20 mouse cellular contexts compared by ENCODE assay signal in genomic region chr13:98306852-98307475, GRCm38 (mm10). TPM values are rescaled to one million over a fixed set of nuclear protein-coding genes. Genes with fewer than 3 reads are reported as not detected.
DNase-seq lines count a peak whose midpoint lies in the region; ATAC-seq lines count a peak whose summit lies in the region.
"Had no signal": no experiment of that assay in that cellular context is flagged by ENCODE, and none has a peak within 500 bp of the region (broad histone marks: within the 10 kb centered on the region; RNA-seq: fewer than 3 reads in every experiment).

No protein-coding gene starts in this region.

- H3K4me3 ChIP-seq in forebrain, embryonic 16.5 days (replicated peaks; ENCODE audit: low read length), result no peak overlapping the region
- H3K4me3 ChIP-seq in forebrain, embryonic 11.5 days (ENCODE audit: low read depth, low read length), result no peak overlapping the region
- H3K4me3 ChIP-seq in stomach, embryonic 16.5 days (replicated peaks; ENCODE audit: low read length), result no peak overlapping the region
- H3K4me3 ChIP-seq: megakaryocyte, embryonic 14.5 days had no signal

- H3K27ac ChIP-seq in forebrain, embryonic 16.5 days (ENCODE audit: low read length), result 0 out of 2 replicates have a peak overlapping the region, but pooled peaks have one; percentile 6
- no peak overlapping the region for H3K27ac ChIP-seq in forebrain, embryonic 11.5 days (ENCODE audit: low read depth, low read length)
- peak overlapping the region; percentile 52 for H3K27ac ChIP-seq in stomach, embryonic 16.5 days (ENCODE audit: low read length)

- ATAC-seq in forebrain, embryonic 16.5 days, result no peak
- ATAC-seq in forebrain, embryonic 11.5 days (replicated peaks; ENCODE audit: low FRiP score), result no peak
- no peak for ATAC-seq in stomach, embryonic 16.5 days (ENCODE audit: insufficient read depth, low FRiP score)
- ATAC-seq: Patski had no signal

- no peak overlapping the region for H3K9ac ChIP-seq in forebrain, embryonic 16.5 days (replicated peaks; ENCODE audit: low read depth, low read length)
- H3K9ac ChIP-seq in forebrain, embryonic 11.5 days (ENCODE audit: low read length), result no peak overlapping the region
- H3K9ac ChIP-seq in stomach, embryonic 16.5 days (ENCODE audit: low read length), result peak overlapping the region; percentile 26; the same call in 1 of the 2 replicates

- H3K36me3 ChIP-seq in forebrain, embryonic 16.5 days (ENCODE audit: control insufficient read depth, insufficient read depth), result peaks cover 24% of the 10 kb centered on the region
- H3K36me3 ChIP-seq in forebrain, embryonic 11.5 days (ENCODE audit: control insufficient read depth, insufficient read depth, low read length), result peaks cover 6% of the 10 kb centered on the region
- peaks cover 22% of the 10 kb centered on the region for H3K36me3 ChIP-seq in stomach, embryonic 16.5 days (ENCODE audit: control insufficient read depth, insufficient read depth, low read length)

- no peaks in the 10 kb centered on the region for H3K9me3 ChIP-seq in forebrain, embryonic 16.5 days (ENCODE audit: control insufficient read depth, low read length)
- no peaks in the 10 kb centered on the region for H3K9me3 ChIP-seq in forebrain, embryonic 11.5 days (ENCODE audit: control insufficient read depth, low read length)
- no peaks in the 10 kb centered on the region for H3K9me3 ChIP-seq in stomach, embryonic 16.5 days (replicated peaks; ENCODE audit: control insufficient read depth, low read length)
- H3K9me3 ChIP-seq: megakaryocyte, embryonic 14.5 days had no signal

- peaks cover 7% of the 10 kb centered on the region; the same call in 1 of the 2 replicates for H3K4me1 ChIP-seq in forebrain, embryonic 16.5 days (replicated peaks; ENCODE audit: control insufficient read depth, insufficient read depth, low read length)
- no peaks in the 10 kb centered on the region for H3K4me1 ChIP-seq in forebrain, embryonic 11.5 days (replicated peaks; ENCODE audit: control insufficient read depth, insufficient read depth, low read length)
- peaks cover 14% of the 10 kb centered on the region for H3K4me1 ChIP-seq in stomach, embryonic 16.5 days (ENCODE audit: control insufficient read depth, insufficient read depth, low read length)

- DNase-seq in forebrain, embryonic 11.5 days (ENCODE audit: low spot score), result no peak
- DNase-seq in left cerebral cortex, adult 18-20 months (ENCODE audit: low spot score in 2 of 2), result peak; percentile 4 to 10
- no peak for DNase-seq in left cerebral cortex, adult 11 months (ENCODE audit: low spot score)
- DNase-seq in right cerebral cortex, postnatal 25 days, result peak; percentile 20
- no peak for DNase-seq in right cerebral cortex, postnatal 10 days (ENCODE audit: low spot score in 2 of 2)
- no peak for DNase-seq in gastrocnemius, postnatal 4 days (ENCODE audit: low spot score in 2 of 2)
- DNase-seq: adrenal gland, postnatal 36 days; B cell, adult 2 months; cerebellum, adult 18-20 months; kidney, adult 8-10 months had no signal

- H3K4me2 ChIP-seq in forebrain, embryonic 16.5 days (ENCODE audit: low read length), result no peak overlapping the region
- no peak overlapping the region for H3K4me2 ChIP-seq in forebrain, embryonic 11.5 days (ENCODE audit: low read depth, low read length, severe bottlenecking)
- H3K4me2 ChIP-seq in stomach, embryonic 16.5 days (ENCODE audit: low read depth, low read length), result peak overlapping the region; percentile 16; the same call in 1 of the 2 replicates
- H3K4me2 ChIP-seq: liver, embryonic 11.5 days had no signal

- WGBS in forebrain, embryonic 16.5 days, result 55% methylated on average over 14 of the region's 14 CpGs
- WGBS in forebrain, embryonic 11.5 days, result 63% methylated on average over 14 of the region's 14 CpGs
- 31% methylated on average over 14 of the region's 14 CpGs for WGBS in stomach, embryonic 16.5 days

- H3K27me3 ChIP-seq in forebrain, embryonic 16.5 days (replicated peaks; ENCODE audit: control insufficient read depth, insufficient read depth, low read length), result no peaks in the 10 kb centered on the region
- no peaks in the 10 kb centered on the region for H3K27me3 ChIP-seq in forebrain, embryonic 11.5 days (ENCODE audit: control insufficient read depth, insufficient read depth, low read length)
- H3K27me3 ChIP-seq in stomach, embryonic 16.5 days (ENCODE audit: control insufficient read depth, insufficient read depth, low read length), result no peaks in the 10 kb centered on the region
- H3K27me3 ChIP-seq: megakaryocyte, embryonic 14.5 days; Patski had no signal

RNA-seq across cellular contexts. Expression of gene Btf3, which starts 9.8 kb away (rescaled TPM):
- polyA plus RNA-seq in forebrain, embryonic 16.5 days (2015; fragmentation: Nextera tagmentation; extraction: Ambion mirVana), result 536 and 561 TPM in 2 replicates
- 697 and 773 TPM in 2 replicates for polyA plus RNA-seq in forebrain, embryonic 11.5 days (2014; fragmentation: Nextera tagmentation; extraction: Ambion mirVana)
- 100 to 1,000 TPM; 171 to 175 TPM for total RNA-seq in left cerebral cortex, adult 18-20 months (2021)
- 531 and 636 TPM in 2 replicates for polyA plus RNA-seq in stomach, embryonic 16.5 days (2015; fragmentation: Nextera tagmentation; extraction: Ambion mirVana)
- 100 to 1,000 TPM; 364 to 369 TPM for total RNA-seq in gastrocnemius, postnatal 4 days (2021)

RNA-seq across cellular contexts. Expression of gene Gm21976, which starts 27.3 kb away (rescaled TPM):
- polyA plus RNA-seq in forebrain, embryonic 16.5 days (2015; fragmentation: Nextera tagmentation; extraction: Ambion mirVana), result not detected in 2 replicates
- not detected in 2 replicates for polyA plus RNA-seq in forebrain, embryonic 11.5 days (2014; fragmentation: Nextera tagmentation; extraction: Ambion mirVana)
- total RNA-seq in left cerebral cortex, adult 18-20 months (2021), result not detected
- polyA plus RNA-seq in stomach, embryonic 16.5 days (2015; fragmentation: Nextera tagmentation; extraction: Ambion mirVana), result not detected in 2 replicates
- not detected for total RNA-seq in gastrocnemius, postnatal 4 days (2021)
- total RNA-seq: adrenal gland, postnatal 36 days; gastrocnemius, adult 18-20 months; heart, postnatal 25 days; layer of hippocampus, postnatal 25 days; neutrophil, adult 5-6 weeks had no signal
- polyA plus RNA-seq: liver, embryonic 11.5 days; Patski; small intestine, adult 2 months had no signal

RNA-seq across cellular contexts. Expression of gene Ankra2, which starts 44.1 kb away (rescaled TPM):
- 55.9 and 65.2 TPM in 2 replicates for polyA plus RNA-seq in forebrain, embryonic 16.5 days (2015; fragmentation: Nextera tagmentation; extraction: Ambion mirVana)
- polyA plus RNA-seq in forebrain, embryonic 11.5 days (2014; fragmentation: Nextera tagmentation; extraction: Ambion mirVana), result 30.2 and 33.3 TPM in 2 replicates
- 10 to 100 TPM; 44.6 to 45.9 TPM for total RNA-seq in left cerebral cortex, adult 18-20 months (2021)
- polyA plus RNA-seq in stomach, embryonic 16.5 days (2015; fragmentation: Nextera tagmentation; extraction: Ambion mirVana), result 17.8 and 20.6 TPM in 2 replicates
- total RNA-seq in gastrocnemius, postnatal 4 days (2021), result 10 to 100 TPM; 22.0 to 24.8 TPM

RNA-seq across cellular contexts. Expression of gene Utp15, which starts 44.1 kb away (rescaled TPM):
- 37.3 and 38.9 TPM in 2 replicates for polyA plus RNA-seq in forebrain, embryonic 16.5 days (2015; fragmentation: Nextera tagmentation; extraction: Ambion mirVana)
- polyA plus RNA-seq in forebrain, embryonic 11.5 days (2014; fragmentation: Nextera tagmentation; extraction: Ambion mirVana), result 43.0 and 46.5 TPM in 2 replicates
- total RNA-seq in left cerebral cortex, adult 18-20 months (2021), result 10 to 100 TPM; 22.5 to 22.8 TPM
- polyA plus RNA-seq in stomach, embryonic 16.5 days (2015; fragmentation: Nextera tagmentation; extraction: Ambion mirVana), result 27.8 and 30.0 TPM in 2 replicates
- total RNA-seq in gastrocnemius, postnatal 4 days (2021), result 1 to 10 TPM; 8.4 to 9.9 TPM

RNA-seq across cellular contexts. Expression of gene Foxd1, which starts 47.1 kb away (rescaled TPM):
- polyA plus RNA-seq in forebrain, embryonic 16.5 days (2015; fragmentation: Nextera tagmentation; extraction: Ambion mirVana), result 0.46 and 0.50 TPM in 2 replicates
- 4.4 and 4.8 TPM in 2 replicates for polyA plus RNA-seq in forebrain, embryonic 11.5 days (2014; fragmentation: Nextera tagmentation; extraction: Ambion mirVana)
- total RNA-seq in left cerebral cortex, adult 18-20 months (2021), result 1 to 10 TPM; 1.6 to 2.0 TPM
- 0.04 TPM in 1 of 2 replicates, not detected in the other for polyA plus RNA-seq in stomach, embryonic 16.5 days (2015; fragmentation: Nextera tagmentation; extraction: Ambion mirVana)
- total RNA-seq in gastrocnemius, postnatal 4 days (2021), result under 1 TPM; 0.44 to 0.60 TPM
- total RNA-seq: neutrophil, adult 5-6 weeks had no signal
- polyA plus RNA-seq: liver, embryonic 11.5 days; small intestine, adult 2 months had no signal

Comparison
In these comparisons a context has a peak if more than half of its experiments do, and no peak if none do; other contexts are left out.
1. DNase-seq: peak in left cerebral cortex, adult 18-20 months (2 of 2) and right cerebral cortex, postnatal 25 days (single experiment); none in forebrain, embryonic 11.5 days (single experiment), left cerebral cortex, adult 11 months (single experiment), right cerebral cortex, postnatal 10 days (0 of 2) and gastrocnemius, postnatal 4 days (0 of 2).